Mouse (Mus musculus) megakaryocyte, embryonic 14.5 days (primary cell): ENCODE results near the gene Rab3ip.

Experiments
- FLI1 ChIP-seq: IDR thresholded peaks from 2 replicates; pipeline ENCODE4 v1.6.1; 2012; ENCODE audit warnings: low read length, inconsistent platforms, mixed read lengths
- GATA1 ChIP-seq: IDR thresholded peaks from 3 replicates; pipeline ENCODE4 v1.6.1; 2012; ENCODE audit warnings: mixed read lengths, low read length, inconsistent platforms, borderline replicate concordance

- TF ChIP-seq GATA1 (no peak), FLI1 (no peak)
Observed at GRCm38 (mm10) chr10:116930506-116930905, 20.1 kb downstream of the Rab3ip start.
